Mouse (Mus musculus) liver (tissue): ENCODE measurements around the gene Isg20.

Experiments used
- DNase-seq: peaks from one replicate; pipeline ENCODE4 v3.0.0-alpha.2; 2020; ENCODE audit warnings: mixed read lengths

Isg20 gene

GRCm38 (mm10) chr7:78904175-78904574, 9.0 kb upstream of the Isg20 start:
- DNase-seq, result no peak

GRCm38 (mm10) chr7:78909026-78909425, 4.2 kb upstream of the Isg20 start:
- no peak for DNase-seq

GRCm38 (mm10) chr7:78910336-78911098, 2.7 kb upstream of the Isg20 start:
- no peak for DNase-seq

- DNase-seq, result no peak
These were observed 2.0 kb upstream of the Isg20 start for GRCm38 (mm10) chr7:78911209-78911608.

- peak; percentile 55 for DNase-seq
These were observed 811 bp upstream of the Isg20 start for GRCm38 (mm10) chr7:78912253-78912973.

- peak; percentile 85 for DNase-seq
These were observed 673 bp downstream of the Isg20 start for GRCm38 (mm10) chr7:78913649-78914544.

GRCm38 (mm10) chr7:78914545-78914845, 1.3 kb downstream of the Isg20 start:
- DNase-seq, result no peak

GRCm38 (mm10) chr7:78914896-78915510, 1.8 kb downstream of the Isg20 start:
- DNase-seq, result no peak

- DNase-seq, result no peak
These were observed 5.5 kb downstream of the Isg20 start for GRCm38 (mm10) chr7:78918686-78919085.

GRCm38 (mm10) chr7:78922506-78922905, 9.3 kb downstream of the Isg20 start:
- no peak for DNase-seq

- peak; percentile 62 for DNase-seq
These were observed 11.1 kb downstream of the Isg20 start for GRCm38 (mm10) chr7:78924300-78924699.

GRCm38 (mm10) chr7:78924796-78925195, 11.6 kb downstream of the Isg20 start:
- no peak for DNase-seq

- no peak for DNase-seq
These were observed 12.5 kb downstream of the Isg20 start for GRCm38 (mm10) chr7:78925680-78926079.

- DNase-seq, result no peak
These were observed 12.9 kb downstream of the Isg20 start for GRCm38 (mm10) chr7:78926156-78926555.

GRCm38 (mm10) chr7:78927266-78927665, 14.0 kb downstream of the Isg20 start:
- DNase-seq, result no peak

GRCm38 (mm10) chr7:78938957-78939602, 25.9 kb downstream of the Isg20 start:
- DNase-seq, result no peak

GRCm38 (mm10) chr7:78940971-78941370, 27.7 kb downstream of the Isg20 start:
- no peak for DNase-seq

- DNase-seq, result no peak
These were observed 29.3 kb downstream of the Isg20 start for GRCm38 (mm10) chr7:78942544-78942943.

- no peak for DNase-seq
These were observed 40.8 kb downstream of the Isg20 start for GRCm38 (mm10) chr7:78953886-78954572.

- DNase-seq, result no peak
These were observed 41.4 kb downstream of the Isg20 start for GRCm38 (mm10) chr7:78954619-78955018.

GRCm38 (mm10) chr7:78955086-78955485, 41.9 kb downstream of the Isg20 start:
- DNase-seq, result no peak
